Mouse (Mus musculus): ENCODE results near the gene Timp4. TPM values are rescaled to one million over a fixed set of nuclear protein-coding genes. Genes with fewer than 3 reads are reported as not detected.

The Timp4 gene
- total RNA-seq (2015), result 0.02 TPM in 1 of 2 replicates, not detected in the other
- total RNA-seq (2017), result not detected in 2 replicates

DNA sequence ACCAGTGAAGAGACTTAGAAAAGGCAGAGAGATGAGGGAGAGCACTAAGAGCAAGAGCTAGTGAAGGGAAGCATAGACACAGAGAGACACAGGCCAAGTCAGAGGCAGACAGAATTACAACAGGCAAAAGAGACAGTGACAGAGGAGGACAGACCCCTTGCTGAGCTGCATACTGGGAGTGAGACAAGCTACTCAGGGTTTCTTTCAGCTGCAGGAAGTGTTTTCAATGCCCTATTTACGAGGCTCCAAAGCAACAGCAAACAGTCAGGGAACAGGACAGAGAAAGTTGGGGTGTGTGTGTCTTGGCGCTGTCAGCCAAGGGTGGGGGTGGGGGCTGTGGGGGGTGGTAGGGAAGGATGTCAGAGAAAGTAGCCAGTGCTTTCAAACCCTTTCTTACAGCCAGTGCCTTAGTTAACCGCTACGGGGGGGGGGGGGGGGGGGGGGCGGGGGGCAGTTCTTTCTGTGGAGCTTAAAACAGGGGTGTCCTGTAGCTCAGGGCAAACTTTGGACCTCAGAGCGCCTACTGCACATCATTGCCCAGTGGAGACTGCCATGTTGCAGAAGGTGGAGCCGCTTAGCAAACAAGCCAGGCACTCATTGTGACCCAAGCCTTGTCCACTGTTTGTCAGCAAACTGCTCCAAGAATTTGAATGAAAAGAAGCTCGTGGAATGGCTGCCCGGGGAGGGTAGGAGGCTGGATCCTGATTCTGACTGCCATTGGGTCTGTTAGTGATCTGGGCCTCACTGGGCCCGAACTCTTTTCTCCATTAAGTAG, at the start of gene Timp4:
Gene Timp4, minus strand, starts transcription at position 107 of the 775 bp plus-strand sequence.
- no peak for ATAC-seq (ENCODE audit: poor library complexity, severe bottlenecking)

DNA sequence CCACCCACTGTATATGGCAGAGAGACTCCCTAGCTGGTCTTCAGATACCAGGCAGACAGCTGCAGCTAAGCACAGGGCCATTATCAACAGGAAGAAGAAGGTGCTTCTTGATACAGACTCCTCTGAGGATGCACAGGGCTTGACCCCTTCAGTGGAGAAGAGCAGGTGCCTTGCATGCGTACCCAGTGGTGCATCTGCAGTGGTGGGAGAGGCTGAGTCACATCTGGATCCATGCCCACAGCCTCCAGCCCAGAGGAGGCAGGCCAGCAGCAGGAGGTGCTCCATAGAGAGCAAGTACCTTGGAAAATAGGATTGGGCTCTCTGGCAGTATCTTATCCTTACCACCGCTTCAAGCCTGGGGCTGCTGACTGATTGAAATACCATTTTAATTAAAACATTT, 41.9 kb upstream of the Timp4 start:
- ATAC-seq (ENCODE audit: poor library complexity, severe bottlenecking), result no peak

DNA sequence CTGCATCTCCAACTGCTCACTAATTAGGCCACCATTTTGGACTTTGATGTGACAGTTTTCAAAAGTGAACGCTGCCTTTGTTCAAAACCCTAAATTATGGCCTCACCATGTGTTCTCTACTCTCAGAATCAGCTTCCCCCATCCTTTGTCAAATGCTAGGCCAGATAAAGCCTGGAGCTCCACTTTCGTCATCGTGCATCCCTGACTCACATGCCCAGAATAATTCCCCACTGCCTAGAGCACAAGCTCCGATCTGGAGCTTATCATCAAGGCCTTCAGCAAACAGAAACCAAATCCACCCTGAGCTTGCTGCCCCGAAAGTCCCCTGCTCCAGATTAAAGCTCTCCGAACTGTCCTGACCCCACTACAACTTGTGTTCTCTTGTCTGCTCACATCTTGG, 40.6 kb upstream of the Timp4 start:
- no peak for ATAC-seq (ENCODE audit: poor library complexity, severe bottlenecking)

GRCm38 (mm10) chr6:115291823-115292222, 39.8 kb upstream of the Timp4 start:
- no peak for ATAC-seq (ENCODE audit: poor library complexity, severe bottlenecking)

DNA sequence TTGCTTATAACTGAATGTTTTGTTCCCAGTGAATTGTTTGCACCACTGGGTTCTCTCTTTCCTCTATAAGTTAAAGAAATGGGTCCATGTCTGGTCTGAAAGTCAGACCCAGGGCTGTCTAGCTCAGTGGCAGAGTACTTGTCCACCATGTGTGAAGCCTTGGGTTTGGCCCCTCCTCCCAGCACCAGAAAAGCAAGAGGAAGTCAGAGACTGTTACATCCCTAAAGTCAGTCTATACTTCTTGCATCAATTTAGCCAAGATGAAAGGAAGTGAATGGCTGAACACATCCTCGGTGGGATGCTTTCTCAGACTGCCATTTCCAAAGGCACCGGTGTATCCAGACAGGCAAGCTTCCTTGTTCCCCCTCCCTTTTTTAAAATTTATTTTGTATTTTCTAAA, 39.1 kb upstream of the Timp4 start:
- peak; percentile 63 for ATAC-seq (ENCODE audit: poor library complexity, severe bottlenecking)

- no peak for ATAC-seq (ENCODE audit: poor library complexity, severe bottlenecking)
Observed at GRCm38 (mm10) chr6:115290561-115290960, 38.6 kb upstream of the Timp4 start.

DNA sequence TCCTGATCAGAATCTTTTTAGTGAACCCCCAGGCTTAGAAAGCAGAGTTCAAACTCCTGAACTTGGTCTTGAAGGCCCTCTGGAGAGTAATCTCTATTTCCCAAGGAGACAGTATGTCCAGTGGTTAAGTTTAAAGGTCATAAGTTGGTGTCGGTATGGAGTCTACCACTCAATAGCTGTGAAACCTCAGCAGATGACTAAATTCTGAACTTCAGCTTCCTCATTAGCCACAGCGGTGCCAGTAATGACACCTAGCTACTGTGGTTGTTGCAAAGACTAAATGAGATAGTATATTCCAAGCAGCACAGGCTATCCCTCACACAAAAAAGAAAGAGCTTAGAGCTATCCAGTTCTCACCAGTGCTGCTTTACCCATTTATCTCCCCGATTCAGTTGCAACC, 36.2 kb upstream of the Timp4 start:
- ATAC-seq (ENCODE audit: poor library complexity, severe bottlenecking), result no peak

DNA sequence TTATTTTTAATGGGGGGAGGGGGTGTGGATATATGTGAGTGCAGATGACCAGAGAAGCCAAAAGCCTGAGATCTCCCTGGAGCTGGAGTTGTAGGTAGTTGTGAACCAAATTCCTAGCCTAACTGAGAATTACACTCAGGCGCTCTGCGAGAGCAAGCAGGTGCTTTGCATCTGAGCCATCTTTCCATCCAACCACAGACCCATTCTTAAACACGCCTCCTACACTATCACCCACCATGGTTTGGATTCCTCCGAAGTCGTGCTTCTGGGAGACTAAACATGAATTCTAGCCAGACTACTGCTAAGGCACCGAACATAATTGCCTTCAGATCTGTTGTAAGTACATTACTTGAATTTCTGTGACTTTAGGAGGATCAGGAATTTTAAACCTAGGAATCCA, 34.4 kb upstream of the Timp4 start:
- ATAC-seq (ENCODE audit: poor library complexity, severe bottlenecking), result no peak

DNA sequence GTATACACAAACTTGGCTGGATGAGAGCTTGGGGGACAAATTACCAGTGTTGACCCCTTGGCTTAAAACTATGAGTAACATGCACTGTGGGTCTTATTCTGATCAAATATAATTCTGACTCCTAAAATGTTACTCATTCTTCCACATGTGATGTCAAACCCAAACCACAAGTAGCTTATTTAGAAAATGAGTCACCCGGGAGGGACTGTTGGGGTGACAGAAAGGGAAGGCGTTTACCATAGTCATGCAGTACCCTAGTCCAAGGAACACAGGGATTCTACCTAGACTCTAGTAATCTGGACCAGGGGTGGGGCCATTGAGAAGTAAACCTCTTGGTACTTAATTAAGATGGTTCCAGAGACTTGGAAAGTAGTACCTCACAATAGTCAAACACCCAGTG, 32.1 kb upstream of the Timp4 start:
- ATAC-seq (ENCODE audit: poor library complexity, severe bottlenecking), result peak; percentile 57; the same call in 1 of the 2 replicates

GRCm38 (mm10) chr6:115279639-115280038, 27.6 kb upstream of the Timp4 start:
- ATAC-seq (ENCODE audit: poor library complexity, severe bottlenecking), result no peak

DNA sequence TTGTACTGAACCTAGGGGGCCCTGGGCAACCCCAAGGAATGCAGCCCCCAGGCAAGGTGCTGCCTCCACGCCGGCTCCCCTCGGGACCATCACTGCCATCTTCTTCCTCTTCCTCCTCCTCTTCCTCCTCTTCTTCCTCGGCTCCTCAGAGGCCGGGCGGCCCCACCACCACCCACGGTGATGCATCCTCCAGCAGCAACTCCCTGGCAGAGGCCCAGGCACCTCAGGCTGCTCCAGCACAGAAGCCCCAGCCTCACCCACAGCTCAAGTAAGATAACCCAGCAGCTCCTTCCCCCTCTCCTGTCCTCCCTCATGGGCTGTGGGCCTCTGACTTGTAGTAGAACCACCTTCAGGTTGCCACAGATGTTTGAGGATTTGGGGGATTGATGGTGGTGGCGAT, 26.1 kb upstream of the Timp4 start:
- no peak for ATAC-seq (ENCODE audit: poor library complexity, severe bottlenecking)

- no peak for ATAC-seq (ENCODE audit: poor library complexity, severe bottlenecking)
Observed at GRCm38 (mm10) chr6:115275116-115275815, 23.3 kb upstream of the Timp4 start.

DNA sequence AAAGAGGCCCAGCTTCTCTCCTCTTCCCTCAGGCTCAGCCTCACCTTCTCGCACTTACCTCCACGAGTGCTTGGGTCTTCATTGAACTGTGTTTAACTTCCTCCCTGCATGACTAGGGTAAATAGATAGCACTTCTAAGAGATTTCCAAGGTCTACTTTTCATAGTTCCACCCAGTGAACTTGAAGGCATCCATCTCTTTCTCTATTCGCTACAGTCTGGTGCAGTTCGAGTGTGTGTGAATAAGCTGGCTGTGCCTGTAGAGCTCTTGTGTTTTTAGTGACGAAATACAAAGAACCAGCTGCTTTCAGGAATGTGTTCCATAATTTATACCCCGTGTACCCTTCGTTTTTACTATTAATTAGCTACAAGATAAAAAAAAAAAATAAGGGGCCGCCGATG, 22.7 kb upstream of the Timp4 start:
- ATAC-seq (ENCODE audit: poor library complexity, severe bottlenecking), result no peak

DNA sequence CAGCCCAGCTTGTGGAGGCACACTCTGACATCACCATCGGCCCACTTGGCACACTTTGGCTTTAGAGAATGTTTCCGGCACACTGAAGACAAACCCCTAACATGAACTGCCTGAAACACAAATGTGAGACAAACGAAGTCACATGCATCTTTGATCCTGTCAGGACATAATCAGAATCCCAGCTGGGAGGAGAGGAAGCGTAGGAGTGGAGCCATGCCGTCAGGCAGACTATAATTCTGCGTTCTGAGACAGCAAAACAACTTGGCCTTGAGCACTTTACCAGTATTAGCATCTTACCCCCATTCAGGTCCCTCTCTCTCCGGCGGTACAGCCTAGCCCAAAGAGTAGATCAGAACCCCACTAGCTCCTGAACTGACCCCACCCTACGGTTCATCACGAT, 21.3 kb upstream of the Timp4 start:
- ATAC-seq (ENCODE audit: poor library complexity, severe bottlenecking), result no peak

- no peak for ATAC-seq (ENCODE audit: poor library complexity, severe bottlenecking)
Observed at GRCm38 (mm10) chr6:115271866-115272271, 19.9 kb upstream of the Timp4 start.

- ATAC-seq (ENCODE audit: poor library complexity, severe bottlenecking), result no peak
Observed at GRCm38 (mm10) chr6:115271326-115271725, 19.3 kb upstream of the Timp4 start.

- no peak for ATAC-seq (ENCODE audit: poor library complexity, severe bottlenecking)
Observed at GRCm38 (mm10) chr6:115270085-115270484, 18.1 kb upstream of the Timp4 start.

GRCm38 (mm10) chr6:115269561-115269960, 17.6 kb upstream of the Timp4 start:
- ATAC-seq (ENCODE audit: poor library complexity, severe bottlenecking), result no peak

- ATAC-seq (ENCODE audit: poor library complexity, severe bottlenecking), result no peak
Observed at GRCm38 (mm10) chr6:115268551-115269385, 16.8 kb upstream of the Timp4 start.

GRCm38 (mm10) chr6:115267916-115268315, 15.9 kb upstream of the Timp4 start:
- ATAC-seq (ENCODE audit: poor library complexity, severe bottlenecking), result peak; percentile 68

GRCm38 (mm10) chr6:115266791-115267190, 14.8 kb upstream of the Timp4 start:
- ATAC-seq (ENCODE audit: poor library complexity, severe bottlenecking), result no peak
